Mouse (Mus musculus) testis, adult 2 months (tissue): ENCODE measurements around the gene Evi5l.

Experiments used
- CTCF ChIP-seq: fragments of 200-500 bp; IDR thresholded peaks from 2 replicates; pipeline ENCODE4 v1.5.1; 2012; ENCODE audit warnings: low read depth, mild to moderate bottlenecking, inconsistent platforms, low read length, moderate library complexity; ENCODE audit not compliant: control insufficient read depth, insufficient read depth, insufficient replicate concordance
- POLR2A ChIP-seq: fragments of 200-500 bp; IDR thresholded peaks from 2 replicates; pipeline ENCODE4 v1.6.1; 2012; ENCODE audit warnings: low read depth, mild to moderate bottlenecking, inconsistent platforms, low read length, moderate library complexity; ENCODE audit not compliant: control insufficient read depth

DNA sequence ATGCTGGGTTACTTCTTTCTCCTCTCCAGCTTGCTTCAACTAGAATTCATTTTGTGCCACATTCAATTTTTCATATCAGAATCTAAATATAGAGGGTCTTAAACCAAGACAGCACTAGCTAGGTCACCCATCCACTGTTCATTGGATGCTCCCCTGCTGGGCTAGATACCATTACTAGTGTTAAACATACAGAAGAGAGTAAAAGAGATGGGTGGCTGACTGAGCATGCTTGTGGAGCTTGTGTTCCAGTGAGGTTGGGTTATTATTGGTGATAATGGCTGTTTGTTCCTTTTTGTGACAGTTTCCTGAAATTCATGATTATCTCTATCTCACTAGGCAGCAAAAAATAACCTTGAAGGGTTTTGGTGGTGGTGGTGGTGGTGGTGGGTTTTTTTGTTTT lies 55.7 kb downstream of the Evi5l start:
- TF ChIP-seq CTCF (no peak), POLR2A (no peak)
